Mouse (Mus musculus) hindbrain, embryonic 11.5 days (tissue): Measurements from ENCODE around the gene Dlx1. TPM values are rescaled to one million over a fixed set of nuclear protein-coding genes. Genes with fewer than 3 reads are reported as not detected.

Experiments
- polyA plus RNA-seq: library from polyadenylated mRNA; unstranded; fragments of >200 nt; fragmentation: Nextera tagmentation; extraction: Ambion mirVana; gene quantifications from 2 replicates; pipeline ENCODE4 v1.2.1, GENCODE M21; 2014

Gene Dlx1
- polyA plus RNA-seq, 1 experiment from 2014 or later: 2.1 TPM

Other genes with a start within 250 kb of the Dlx1 start
- gene Slc25a12, start 160.4 kb upstream of the Dlx1 start, polyA plus RNA-seq: 39.7 and 41.5 TPM in 2 replicates
- 161 and 166 TPM in 2 replicates for gene Hat1, start 139.2 kb upstream of the Dlx1 start, polyA plus RNA-seq
- 29.9 and 38.0 TPM in 2 replicates for gene Metap1d, start 74.8 kb upstream of the Dlx1 start, polyA plus RNA-seq
- gene Dlx2, start 18.6 kb downstream of the Dlx1 start, polyA plus RNA-seq: 1.9 and 2.2 TPM in 2 replicates
- 25.5 and 29.5 TPM in 2 replicates for gene Itga6, start 217.5 kb downstream of the Dlx1 start, polyA plus RNA-seq